In the genomic region with DNA sequence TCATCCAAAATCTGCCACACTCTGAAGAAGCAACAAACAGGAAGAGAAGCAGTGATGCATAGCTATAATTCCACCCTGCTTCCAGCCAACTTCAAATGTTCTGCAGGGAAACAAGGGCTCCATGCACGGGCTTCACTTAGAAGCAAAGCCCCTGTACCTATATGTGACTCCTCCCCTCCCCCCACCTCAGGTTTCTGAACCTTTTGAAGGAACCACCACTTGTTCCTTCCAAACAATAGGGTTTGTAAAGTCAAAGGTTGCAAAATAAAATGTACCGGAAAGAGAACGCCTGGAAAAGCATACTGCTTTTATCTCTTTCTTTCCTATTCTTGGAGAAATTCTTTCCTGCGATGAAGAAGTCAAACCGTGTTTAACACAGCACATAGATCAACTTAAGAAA, we compare ENCODE assay signal across 13 mouse cellular contexts. TPM values are rescaled to one million over a fixed set of nuclear protein-coding genes. Genes with fewer than 3 reads are reported as not detected.
DNase-seq lines count a peak whose midpoint lies in the region; ATAC-seq lines count a peak whose summit lies in the region.
"Had no signal": no experiment of that assay in that cellular context is flagged by ENCODE, and none has a peak within 500 bp of the region (broad histone marks: within the 10 kb centered on the region; RNA-seq: fewer than 3 reads in every experiment).

No protein-coding gene starts in this region.

- H3K27ac ChIP-seq in heart, embryonic 12.5 days (ENCODE audit: poor library complexity, severe bottlenecking), result no peak overlapping the region
- H3K27ac ChIP-seq in forebrain, embryonic 13.5 days, result no peak overlapping the region
- H3K27ac ChIP-seq in limb, embryonic 13.5 days, result no peak overlapping the region
- H3K27ac ChIP-seq: stomach, postnatal 0 days had no signal

- ATAC-seq in heart, embryonic 12.5 days (ENCODE audit: insufficient number of reproducible peaks, low FRiP score), result no peak
- ATAC-seq in forebrain, embryonic 13.5 days, result no peak
- ATAC-seq in limb, embryonic 13.5 days (ENCODE audit: low FRiP score, low read depth), result no peak

- no peak for DNase-seq in heart, postnatal 25 days (ENCODE audit: low spot score)
- DNase-seq in Muller cell, postnatal 12 days (ENCODE audit: inconsistent ontology term), result peak; percentile 27
- no peak for DNase-seq in urinary bladder, adult 2 months (ENCODE audit: low spot score)
- no peak for DNase-seq in layer of hippocampus, postnatal 10 days (ENCODE audit: low spot score in 2 of 2)
- DNase-seq in gastrocnemius, postnatal 14 days, result no peak
- DNase-seq: adrenal gland, adult 8-10 months; gastrocnemius, postnatal 36 days; lung, postnatal 10 days had no signal

- H3K4me3 ChIP-seq in heart, embryonic 12.5 days, result peak overlapping the region; percentile 13; the same call in 1 of the 2 replicates
- H3K4me3 ChIP-seq in forebrain, embryonic 13.5 days, result peak overlapping the region; percentile 12
- no peak overlapping the region for H3K4me3 ChIP-seq in limb, embryonic 13.5 days

- no peak overlapping the region for H3K9ac ChIP-seq in heart, embryonic 12.5 days
- H3K9ac ChIP-seq in forebrain, embryonic 13.5 days, result no peak overlapping the region
- no peak overlapping the region for H3K9ac ChIP-seq in limb, embryonic 13.5 days

- intact Hi-C loops in heart, postnatal 25 days (cut with DNase I), result loop anchor here (10.0 kb wide), 1 partner anchor 357 kb away; no protein-coding TSS in a partner anchor
- intact Hi-C loops in gastrocnemius, postnatal 14 days (cut with DNase I; ENCODE audit: low total_unique reads), result no loop called here

- H3K4me2 ChIP-seq in heart, embryonic 12.5 days, result peak overlapping the region; percentile 57
- H3K4me2 ChIP-seq in forebrain, embryonic 13.5 days, result peak overlapping the region; percentile 41
- peak overlapping the region; percentile 46 for H3K4me2 ChIP-seq in limb, embryonic 13.5 days (replicated peaks)

- peaks cover 7% of the 10 kb centered on the region; the same call in 1 of the 2 replicates for H3K4me1 ChIP-seq in heart, embryonic 12.5 days (replicated peaks)
- H3K4me1 ChIP-seq in forebrain, embryonic 13.5 days, result peaks cover 37% of the 10 kb centered on the region
- H3K4me1 ChIP-seq in limb, embryonic 13.5 days, result peaks cover 17% of the 10 kb centered on the region

- no peaks in the 10 kb centered on the region for H3K36me3 ChIP-seq in heart, embryonic 12.5 days
- H3K36me3 ChIP-seq in forebrain, embryonic 13.5 days (ENCODE audit: poor library complexity, severe bottlenecking), result no peaks in the 10 kb centered on the region
- no peaks in the 10 kb centered on the region for H3K36me3 ChIP-seq in limb, embryonic 13.5 days

- no peaks in the 10 kb centered on the region for H3K27me3 ChIP-seq in heart, embryonic 12.5 days (replicated peaks)
- no peaks in the 10 kb centered on the region for H3K27me3 ChIP-seq in forebrain, embryonic 13.5 days
- no peaks in the 10 kb centered on the region for H3K27me3 ChIP-seq in limb, embryonic 13.5 days

- H3K9me3 ChIP-seq in heart, embryonic 12.5 days (replicated peaks), result no peaks in the 10 kb centered on the region
- H3K9me3 ChIP-seq in forebrain, embryonic 13.5 days (replicated peaks), result no peaks in the 10 kb centered on the region
- no peaks in the 10 kb centered on the region for H3K9me3 ChIP-seq in limb, embryonic 13.5 days

- WGBS in heart, embryonic 12.5 days, result 8% methylated on average over 5 of the region's 5 CpGs
- WGBS in forebrain, embryonic 13.5 days, result 2% methylated on average over 5 of the region's 5 CpGs
- WGBS in limb, embryonic 13.5 days, result 15% methylated on average over 5 of the region's 5 CpGs

RNA-seq across cellular contexts. Expression of a gene that starts 2.3 kb away (rescaled TPM):
- polyA plus RNA-seq in heart, embryonic 12.5 days (2016; fragmentation: Nextera tagmentation; extraction: Ambion mirVana), result 3.3 and 3.4 TPM in 2 replicates
- 1 to 10 TPM; 6.0 to 8.3 TPM for total RNA-seq in heart, postnatal 25 days (2021)
- 13.4 and 15.2 TPM in 2 replicates for polyA plus RNA-seq in forebrain, embryonic 13.5 days (2015; fragmentation: Nextera tagmentation; extraction: Ambion mirVana)
- 10.8 and 11.5 TPM in 2 replicates for polyA plus RNA-seq in limb, embryonic 13.5 days (2015; fragmentation: Nextera tagmentation; extraction: Ambion mirVana)
- polyA plus RNA-seq in urinary bladder, adult 2 months (2012; rRNA removed), result 3.6 and 4.1 TPM in 2 replicates
- total RNA-seq in layer of hippocampus, postnatal 10 days (2021), result 1 to 10 TPM; 7.5 to 8.5 TPM
- 1 to 10 TPM; 6.5 to 6.9 TPM for total RNA-seq in gastrocnemius, postnatal 14 days (2021)
- polyA plus RNA-seq: C2C12 had no signal
